Mouse (Mus musculus) hindbrain, postnatal 0 days (tissue): Measurements from ENCODE around the gene Exoc2. TPM values are rescaled to one million over a fixed set of nuclear protein-coding genes. Genes with fewer than 3 reads are reported as not detected.

Experiments used
- ATAC-seq: fragments of 200-750 bp; cut with Nextera tagmentation; 2 replicates; pipeline ENCODE4 v1.8.0; 2017; ENCODE audit warnings: mild to moderate bottlenecking, moderate TSS enrichment, moderate library complexity
- DNase-seq: peaks from one replicate; pipeline ENCODE4 v3.0.0-alpha.2; 2015; ENCODE audit warnings: low spot score
- H3K27ac ChIP-seq: fragments of 300-500 bp; sonication (generic); 2 replicates; pipeline ENCODE4 v1.5.1; 2014; ENCODE audit warnings: mild to moderate bottlenecking
- H3K27me3 ChIP-seq: fragments of 300-500 bp; sonication (generic); 2 replicates; pipeline ENCODE4 v1.6.1; 2014; ENCODE audit warnings: low read length, mixed read lengths; ENCODE audit not compliant: insufficient read depth
- H3K36me3 ChIP-seq: fragments of 300-500 bp; sonication (generic); 2 replicates; pipeline ENCODE4 v1.6.1; 2014; ENCODE audit warnings: low read length, mixed read lengths; ENCODE audit not compliant: insufficient read depth
- H3K4me1 ChIP-seq: fragments of 300-500 bp; sonication (generic); 2 replicates; pipeline ENCODE4 v1.6.1; 2014; ENCODE audit warnings: antibody characterized with exemption, low read length, mixed read lengths; ENCODE audit not compliant: insufficient read depth
- H3K4me2 ChIP-seq: fragments of 300-500 bp; sonication (generic); 2 replicates; pipeline ENCODE4 v1.6.1; 2014; ENCODE audit warnings: low read depth, mild to moderate bottlenecking, low read length, moderate library complexity, mixed read lengths
- H3K4me3 ChIP-seq: fragments of 300-500 bp; sonication (generic); 2 replicates; pipeline ENCODE4 v1.5.1; 2014; ENCODE audit warnings: low read length
- H3K9ac ChIP-seq: fragments of 300-500 bp; sonication (generic); replicated peaks from 2 replicates; pipeline ENCODE4 v1.6.1; 2014; ENCODE audit warnings: mild to moderate bottlenecking, low read length, moderate library complexity, mixed read lengths
- H3K9me3 ChIP-seq: fragments of 300-500 bp; sonication (generic); 2 replicates; pipeline ENCODE4 v1.6.1; 2016; ENCODE audit warnings: low read length, mixed read lengths
- CTCF ChIP-seq: IDR thresholded peaks from 2 replicates; pipeline ENCODE4 v1.5.1; 2016; ENCODE audit warnings: antibody characterized with exemption, control low read depth, low read depth
- WGBS: fragments of 180-500 bp; shearing (Covaris S2); extraction: QIAGEN DNeasy Blood & Tissue Kit; methylation state at CpG from one replicate; pipeline ENCODE4 v1.1.7; 2014; 5-methylcytosine and 5-hydroxymethylcytosine counted together
- polyA plus RNA-seq: library from polyadenylated mRNA; unstranded; fragments of >200 nt; fragmentation: Nextera tagmentation; extraction: Ambion mirVana; gene quantifications from 2 replicates; pipeline ENCODE4 v1.2.1, GENCODE M21; 2015
- total RNA-seq: library from RNA; depleted of rRNA; stranded (reverse); fragments of >200 nt; gene quantifications from 2 replicates; pipeline ENCODE4 v1.2.3, GENCODE M21; 2014

The Exoc2 gene
- total and polyA plus RNA-seq, 2 experiments from 2014 or later = 36.5 to 41.7 TPM

GRCm38 (mm10) chr13:30986934-30987455, 13.1 kb upstream of the Exoc2 start:
- Histone ChIP-seq H3K9ac (no peak overlapping the region), H3K4me2 (no peak overlapping the region), H3K27ac (no peak overlapping the region), H3K4me3 (no peak overlapping the region), H3K9me3 (no peaks in the 10 kb centered on the region), H3K36me3 (no peaks in the 10 kb centered on the region), H3K27me3 (no peaks in the 10 kb centered on the region), H3K4me1 (peaks cover 6% of the 10 kb centered on the region; the same call in 1 of the 2 replicates)
- ATAC-seq = no peak; the same call in 1 of the 2 replicates
- DNase-seq = peak; percentile 21
- no peak for TF ChIP-seq CTCF
- 69% methylated on average over 10 of the region's 10 CpGs for WGBS

- Histone ChIP-seq H3K36me3 (no peaks in the 10 kb centered on the region), H3K9ac (peak overlapping the region; percentile 45), H3K4me1 (peaks cover 6% of the 10 kb centered on the region; the same call in 1 of the 2 replicates), H3K27me3 (no peaks in the 10 kb centered on the region), H3K4me3 (peak overlapping the region; percentile 34), H3K27ac (peak overlapping the region; percentile 66; the same call in 1 of the 2 replicates), H3K9me3 (no peaks in the 10 kb centered on the region), H3K4me2 (peak overlapping the region; percentile 68)
- ATAC-seq = peak; percentile 83
- TF ChIP-seq CTCF = no peak
- peak; percentile 29 for DNase-seq
- 15% methylated on average over 27 of the region's 27 CpGs for WGBS
These were observed 11.9 kb upstream of the Exoc2 start for GRCm38 (mm10) chr13:30985598-30986466.

DNA sequence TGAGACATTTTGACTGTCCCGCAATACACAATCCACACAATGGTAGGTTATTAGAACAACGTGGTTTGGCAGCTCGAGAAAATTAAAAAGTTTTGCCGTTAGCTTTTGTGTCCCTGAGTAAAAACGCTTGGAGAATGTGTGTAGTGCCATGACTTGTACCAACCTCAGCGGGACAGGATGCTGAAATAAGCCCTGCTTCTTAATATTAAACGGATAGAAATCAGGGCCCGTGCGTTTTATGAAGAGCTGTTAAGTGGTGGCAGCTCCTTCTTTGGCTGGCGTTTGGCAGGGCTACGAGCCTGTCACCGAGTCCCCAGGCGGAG, 11.3 kb upstream of the Exoc2 start:
- 15% methylated on average over 13 of the region's 13 CpGs for WGBS
- H3K27ac ChIP-seq = peak overlapping the region; percentile 66; the same call in 1 of the 2 replicates

GRCm38 (mm10) chr13:30981666-30982065, 7.8 kb upstream of the Exoc2 start:
- peak; percentile 53 for TF ChIP-seq CTCF
- no peaks in the 10 kb centered on the region for H3K9me3 ChIP-seq
- DNase-seq (no peak), ATAC-seq (no peak)
- no peak overlapping the region for H3K4me3 ChIP-seq
- no peak overlapping the region for H3K27ac ChIP-seq
- WGBS = 71% methylated on average over 1 of the region's 1 CpGs
- H3K27me3 ChIP-seq = no peaks in the 10 kb centered on the region
- no peaks in the 10 kb centered on the region for H3K36me3 ChIP-seq
- H3K4me1 ChIP-seq = peaks cover 6% of the 10 kb centered on the region; the same call in 1 of the 2 replicates
- no peak overlapping the region for H3K4me2 ChIP-seq
- no peak overlapping the region for H3K9ac ChIP-seq

More for the DNA sequence above, 11.3 kb upstream of the Exoc2 start:
- ATAC-seq (no peak), DNase-seq (peak; percentile 65)
- TF ChIP-seq CTCF = no peak
- Histone ChIP-seq H3K4me2 (peak overlapping the region; percentile 68), H3K36me3 (no peaks in the 10 kb centered on the region), H3K4me3 (peak overlapping the region; percentile 34), H3K4me1 (peaks cover 6% of the 10 kb centered on the region; the same call in 1 of the 2 replicates), H3K9me3 (no peaks in the 10 kb centered on the region), H3K9ac (peak overlapping the region; percentile 45), H3K27me3 (no peaks in the 10 kb centered on the region)

GRCm38 (mm10) chr13:30978224-30978623, 4.3 kb upstream of the Exoc2 start:
- 44% methylated on average over 4 of the region's 4 CpGs for WGBS

DNA sequence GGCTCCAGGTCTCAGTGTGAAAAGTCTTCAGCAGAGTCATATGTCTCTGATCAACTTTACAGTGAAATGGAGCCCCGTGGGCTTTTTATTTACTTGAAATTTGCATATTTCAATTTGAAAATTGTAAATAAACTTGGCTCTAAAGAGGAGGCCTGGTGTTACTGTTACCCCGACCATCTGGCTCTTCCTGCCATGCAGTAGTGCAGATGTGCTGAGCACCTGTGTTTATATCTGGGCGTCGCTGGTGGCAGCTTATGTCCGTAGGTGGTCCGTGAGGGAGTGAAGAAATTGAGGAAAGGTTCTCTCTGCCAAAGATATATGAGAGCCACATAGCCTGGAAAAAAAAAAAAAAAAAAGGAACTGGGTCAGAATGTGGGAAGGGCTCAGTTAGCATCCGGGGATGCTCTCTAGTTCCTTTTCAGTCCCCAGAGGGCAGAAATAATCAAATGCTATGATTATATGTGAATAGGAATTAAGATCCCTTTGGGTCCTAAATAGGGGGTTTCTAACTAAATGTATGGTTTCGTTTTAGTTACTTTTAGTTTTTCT, 2.7 kb upstream of the Exoc2 start:
- no peaks in the 10 kb centered on the region for H3K36me3 ChIP-seq
- no peaks in the 10 kb centered on the region for H3K4me1 ChIP-seq
- H3K4me2 ChIP-seq = no peak overlapping the region
- TF ChIP-seq CTCF = no peak
- H3K27me3 ChIP-seq = no peaks in the 10 kb centered on the region
- no peak overlapping the region for H3K27ac ChIP-seq
- H3K9me3 ChIP-seq = no peaks in the 10 kb centered on the region
- H3K4me3 ChIP-seq = no peak overlapping the region
- ATAC-seq = no peak
- WGBS = 59% methylated on average over 8 of the region's 8 CpGs
- H3K9ac ChIP-seq = no peak overlapping the region
- no peak for DNase-seq

More at GRCm38 (mm10) chr13:30978224-30978623, 4.3 kb upstream of the Exoc2 start:
- no peak for TF ChIP-seq CTCF
- peak; percentile 42 for DNase-seq
- no peak overlapping the region for H3K4me3 ChIP-seq
- ATAC-seq = no peak
- H3K36me3 ChIP-seq = no peaks in the 10 kb centered on the region
- no peak overlapping the region for H3K9ac ChIP-seq
- no peak overlapping the region for H3K27ac ChIP-seq
- H3K4me1 ChIP-seq = no peaks in the 10 kb centered on the region
- H3K9me3 ChIP-seq = no peaks in the 10 kb centered on the region
- H3K27me3 ChIP-seq = no peaks in the 10 kb centered on the region
- H3K4me2 ChIP-seq = no peak overlapping the region
